Mouse (Mus musculus): ENCODE measurements around the gene Nudt8.

Nudt8 gene

GRCm38 (mm10) chr19:4051016-4051415 is 50.6 kb downstream of the Nudt8 start:
- peak; percentile 70 for DNase-seq (ENCODE audit: low read depth, low spot score)

All from R1 (cell line).